Mouse (Mus musculus) myocyte (in vitro differentiated cells): ENCODE data around the gene Rab3d. TPM values are rescaled to one million over a fixed set of nuclear protein-coding genes. Genes with fewer than 3 reads are reported as not detected.

Source experiments
- H3K27me3 ChIP-seq: one replicate; pipeline ENCODE4 v1.6.1; 2011; ENCODE audit not compliant: control insufficient read depth, insufficient read depth, insufficient read length
- H3K36me3 ChIP-seq: one replicate; pipeline ENCODE4 v1.6.1; 2011; ENCODE audit not compliant: control insufficient read depth, insufficient read depth
- H3K4me2 ChIP-seq: one replicate; pipeline ENCODE4 v1.6.1; 2011; ENCODE audit warnings: low read depth, control low read depth
- H3K4me3 ChIP-seq: one replicate; pipeline ENCODE4 v1.5.1; 2011; ENCODE audit warnings: mild to moderate bottlenecking, control low read depth, moderate library complexity
- H3K79me2 ChIP-seq: one replicate; pipeline ENCODE4 v1.6.1; 2011; ENCODE audit not compliant: control insufficient read depth, insufficient read depth
- H3ac ChIP-seq: one replicate; pipeline ENCODE4 v1.6.1; 2011; ENCODE audit not compliant: control insufficient read depth, insufficient read length
- CEBPB ChIP-seq: IDR thresholded peaks from 2 replicates; pipeline ENCODE4 v1.6.1; 2011; ENCODE audit warnings: mild to moderate bottlenecking, moderate library complexity; ENCODE audit not compliant: poor library complexity, insufficient read depth, severe bottlenecking
- E2F4 ChIP-seq: IDR thresholded peaks from one replicate; pipeline ENCODE4 v1.6.1; 2011; ENCODE audit warnings: mild to moderate bottlenecking, control low read depth, moderate library complexity; ENCODE audit not compliant: insufficient read depth
- MAX ChIP-seq: IDR thresholded peaks from one replicate; pipeline ENCODE4 v1.6.1; 2011; ENCODE audit warnings: low read depth, mild to moderate bottlenecking, control low read depth
- MYOD1 ChIP-seq, 3 experiments: IDR thresholded peaks; one replicate each; pipeline ENCODE4 v1.6.1; 2011; ENCODE audit warnings: control low read depth in 2 of 3, low read depth in 2 of 3, mild to moderate bottlenecking in 2 of 3, moderate library complexity in 1 of 3; ENCODE audit not compliant: insufficient read length in 2 of 3, control insufficient read depth in 1 of 3
- MYOG ChIP-seq, 3 experiments: IDR thresholded peaks; one replicate each; pipeline ENCODE4 v1.6.1; 2011; ENCODE audit warnings: control low read depth in 2 of 3, low read depth in 2 of 3, mild to moderate bottlenecking in 2 of 3; ENCODE audit not compliant: insufficient read length in 2 of 3, control insufficient read depth in 1 of 3, insufficient read depth in 1 of 3
- POLR2A ChIP-seq: IDR thresholded peaks from one replicate; pipeline ENCODE4 v1.6.1; 2011; ENCODE audit warnings: low read depth, mild to moderate bottlenecking, control low read depth, moderate library complexity; ENCODE audit not compliant: insufficient read length
- POLR2AphosphoS2 ChIP-seq: IDR thresholded peaks from one replicate; pipeline ENCODE4 v1.6.1; 2011; ENCODE audit warnings: low read depth, control low read depth; ENCODE audit not compliant: insufficient read length
- REST ChIP-seq: IDR thresholded peaks from one replicate; pipeline ENCODE4 v1.6.1; 2011; ENCODE audit warnings: mild to moderate bottlenecking, control low read depth, moderate library complexity; ENCODE audit not compliant: insufficient read depth, insufficient read length
- SRF ChIP-seq: IDR thresholded peaks from one replicate; pipeline ENCODE4 v1.6.1; 2011; ENCODE audit warnings: low read depth; ENCODE audit not compliant: control insufficient read depth, insufficient read length
- TCF12 ChIP-seq: IDR thresholded peaks from one replicate; pipeline ENCODE4 v1.6.1; 2011; ENCODE audit warnings: mild to moderate bottlenecking, control low read depth; ENCODE audit not compliant: poor library complexity, insufficient read depth, severe bottlenecking
- TCF3 ChIP-seq: IDR thresholded peaks from one replicate; pipeline ENCODE4 v1.6.1; 2011; ENCODE audit warnings: low read depth, control low read depth; ENCODE audit not compliant: insufficient read length
- USF1 ChIP-seq: IDR thresholded peaks from one replicate; pipeline ENCODE4 v1.6.1; 2011; ENCODE audit warnings: low read depth, mild to moderate bottlenecking, control low read depth, moderate library complexity
- polyA plus RNA-seq: library from polyadenylated mRNA; unstranded; fragments of >200 nt; fragmentation: generic; extraction: Trizol; gene quantifications from one replicate; pipeline ENCODE4 v1.2.1, GENCODE M21; 2012; ENCODE audit warnings: missing spikeins

The Rab3d gene
- 24.1 TPM for polyA plus RNA-seq

DNA sequence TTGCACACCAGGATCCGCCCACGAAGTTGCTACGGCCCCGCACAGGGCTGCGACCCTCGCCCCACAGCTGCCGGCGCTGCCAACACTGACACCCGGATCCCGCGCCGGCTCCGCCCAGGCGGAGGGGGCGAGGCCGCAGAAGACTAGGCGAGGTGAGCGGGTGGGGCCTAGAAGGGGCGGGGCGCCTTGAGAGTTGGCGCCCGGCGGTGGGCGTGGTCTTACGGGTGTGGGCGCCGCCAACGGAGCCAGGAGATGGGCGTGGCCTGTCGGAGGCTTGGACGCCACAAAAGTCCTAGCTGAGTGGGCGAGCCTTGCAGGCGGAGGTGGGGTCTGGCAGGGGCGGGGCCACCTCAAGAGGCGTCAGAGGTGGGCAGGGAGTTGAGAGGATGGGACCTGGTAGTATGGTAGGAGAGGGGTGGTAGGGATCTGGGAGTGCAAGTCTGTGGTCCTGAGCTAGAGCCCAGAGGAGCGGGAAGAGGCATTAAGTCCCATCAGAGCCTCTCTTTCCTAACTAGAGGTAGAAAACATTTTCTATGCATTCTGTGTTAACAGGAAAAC, at the start of gene Rab3d:
Rab3d (minus strand) TSS at position 158 of the 558 bp plus-strand sequence.
- Histone ChIP-seq H3K79me2 (no peaks in the 10 kb centered on the region), H3K27me3 (no peaks in the 10 kb centered on the region), H3K36me3 (no peaks in the 10 kb centered on the region), H3K4me3 (peak within 1 kb of the TSS; percentile 26), H3K4me2 (peak within 1 kb of the TSS; percentile 84), H3ac (peak within 1 kb of the TSS; percentile 23)
- TF ChIP-seq POLR2A: peak; percentile 70
- TF ChIP-seq TCF3: no peak
- TF ChIP-seq POLR2AphosphoS2: peak; percentile 44

DNA sequence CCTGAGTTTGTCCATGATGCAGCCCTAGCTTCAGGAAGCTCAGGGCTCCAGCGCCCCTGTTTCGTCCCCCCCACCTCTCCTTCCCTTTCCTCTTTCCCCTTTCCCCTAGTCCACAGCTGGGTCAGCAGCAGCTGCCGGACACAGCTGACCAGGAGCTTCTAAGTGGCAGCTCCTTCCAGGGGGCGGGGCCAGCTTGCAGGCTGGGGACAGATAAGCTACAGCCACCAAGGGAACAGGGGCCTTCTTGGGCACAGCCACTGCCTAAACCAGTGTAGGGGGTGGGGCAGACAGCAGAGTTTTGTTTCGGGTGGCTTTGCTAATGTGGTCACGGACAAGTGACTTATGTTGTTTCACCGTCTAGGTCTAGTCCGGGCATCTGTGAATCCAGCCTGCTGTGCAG, 45.4 kb upstream of the Rab3d start, which contains the start of gene Epor:
Epor (minus strand) TSS at position 90 of the 400 bp plus-strand sequence.
- H3K27me3 ChIP-seq: no peaks in the 10 kb centered on the region
- no peaks in the 10 kb centered on the region for H3K36me3 ChIP-seq
- H3K4me2 ChIP-seq: peak within 1 kb of the TSS; percentile 97
- H3K79me2 ChIP-seq: no peaks in the 10 kb centered on the region
- H3ac ChIP-seq: peak within 1 kb of the TSS; percentile 7
- TF ChIP-seq MYOD1 (IDR thresholded peaks at IDR 0.05; ENCODE audit: control insufficient read depth in 1 of 3, insufficient read length in 2 of 3, low read depth in 2 of 3) (peak; percentile 10 to 80 (median 78)), MYOG (IDR thresholded peaks at IDR 0.05; ENCODE audit: control insufficient read depth in 1 of 3, insufficient read depth in 1 of 3, insufficient read length in 2 of 3, low read depth in 2 of 3) (peak in 2 of 3 experiments; percentile 56 to 86), SRF (no peak), TCF12 (peak; percentile 13), TCF3 (no peak)
- H3K4me3 ChIP-seq: peak within 1 kb of the TSS; percentile 40

GRCm38 (mm10) chr9:21962416-21963059, 44.5 kb upstream of the Rab3d start:
- Histone ChIP-seq H3ac (peak overlapping the region; percentile 7), H3K27me3 (no peaks in the 10 kb centered on the region), H3K36me3 (no peaks in the 10 kb centered on the region), H3K4me2 (peak overlapping the region; percentile 97), H3K79me2 (no peaks in the 10 kb centered on the region), H3K4me3 (peak overlapping the region; percentile 40)
- peak in 1 of 3 experiments; percentile 42 for TF ChIP-seq MYOG (IDR thresholded peaks at IDR 0.05; ENCODE audit: control insufficient read depth in 1 of 3, insufficient read depth in 1 of 3, insufficient read length in 2 of 3, low read depth in 2 of 3)
- no peak for TF ChIP-seq POLR2A

GRCm38 (mm10) chr9:21962010-21962409, 44.0 kb upstream of the Rab3d start:
- Histone ChIP-seq H3ac (no peak overlapping the region), H3K79me2 (no peaks in the 10 kb centered on the region), H3K36me3 (no peaks in the 10 kb centered on the region), H3K4me2 (peak overlapping the region; percentile 97), H3K27me3 (no peaks in the 10 kb centered on the region), H3K4me3 (peak overlapping the region; percentile 40)
- TF ChIP-seq SRF: no peak
- no peak for TF ChIP-seq POLR2A
- no peak for TF ChIP-seq CEBPB

DNA sequence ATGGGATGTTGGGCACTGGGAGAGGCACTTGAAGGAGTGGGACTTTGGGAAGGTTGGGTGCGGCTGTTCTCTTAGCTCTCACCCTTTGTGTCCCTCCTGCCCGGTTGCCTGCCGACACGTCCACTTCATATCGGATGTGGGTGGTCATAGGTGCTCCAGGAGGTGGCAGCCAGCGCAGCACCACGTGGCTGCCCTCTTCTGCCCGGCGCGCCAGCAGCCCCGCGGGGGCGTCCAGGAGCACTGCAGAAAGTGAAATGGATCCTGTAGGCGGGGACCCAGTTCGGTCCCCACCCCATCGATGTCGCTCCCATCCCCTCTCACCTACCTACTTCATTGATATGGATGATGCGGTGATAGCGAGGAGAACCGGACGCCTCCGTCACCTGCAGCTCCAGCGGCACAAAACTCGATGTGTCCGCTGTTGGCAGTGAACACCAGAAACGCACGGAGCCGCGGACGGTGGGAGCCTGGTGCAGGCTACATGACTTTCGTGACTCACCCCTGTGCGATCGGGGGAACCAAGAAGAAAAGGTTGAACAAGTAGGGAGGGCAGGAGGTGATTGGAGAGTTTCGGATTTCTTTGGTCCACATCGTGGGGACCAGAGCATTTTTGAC, 43.5 kb upstream of the Rab3d start:
- H3ac ChIP-seq: no peak overlapping the region
- TF ChIP-seq E2F4 (no peak), REST (no peak), POLR2A (no peak), MAX (no peak), TCF3 (no peak), MYOG (IDR thresholded peaks at IDR 0.05; ENCODE audit: control insufficient read depth in 1 of 3, insufficient read depth in 1 of 3, insufficient read length in 2 of 3, low read depth in 2 of 3) (no peak), SRF (no peak), TCF12 (no peak), POLR2AphosphoS2 (no peak), CEBPB (no peak), MYOD1 (IDR thresholded peaks at IDR 0.05; ENCODE audit: control insufficient read depth in 1 of 3, insufficient read length in 2 of 3, low read depth in 2 of 3) (no peak), USF1 (no peak)
- H3K4me3 ChIP-seq: peak overlapping the region; percentile 40
- H3K27me3 ChIP-seq: no peaks in the 10 kb centered on the region
- H3K36me3 ChIP-seq: no peaks in the 10 kb centered on the region
- H3K79me2 ChIP-seq: no peaks in the 10 kb centered on the region
- peak overlapping the region; percentile 97 for H3K4me2 ChIP-seq
